Mouse (Mus musculus): Measurements from ENCODE around the gene Pcdh8. TPM values are rescaled to one million over a fixed set of nuclear protein-coding genes. Genes with fewer than 3 reads are reported as not detected.
A peak's percentile ranks its signal among the peaks of the same experiment; 100 is the strongest.

The Pcdh8 gene
- polyA plus RNA-seq (2015; fragmentation: Nextera tagmentation; extraction: Ambion mirVana), result not detected in 2 replicates

DNA sequence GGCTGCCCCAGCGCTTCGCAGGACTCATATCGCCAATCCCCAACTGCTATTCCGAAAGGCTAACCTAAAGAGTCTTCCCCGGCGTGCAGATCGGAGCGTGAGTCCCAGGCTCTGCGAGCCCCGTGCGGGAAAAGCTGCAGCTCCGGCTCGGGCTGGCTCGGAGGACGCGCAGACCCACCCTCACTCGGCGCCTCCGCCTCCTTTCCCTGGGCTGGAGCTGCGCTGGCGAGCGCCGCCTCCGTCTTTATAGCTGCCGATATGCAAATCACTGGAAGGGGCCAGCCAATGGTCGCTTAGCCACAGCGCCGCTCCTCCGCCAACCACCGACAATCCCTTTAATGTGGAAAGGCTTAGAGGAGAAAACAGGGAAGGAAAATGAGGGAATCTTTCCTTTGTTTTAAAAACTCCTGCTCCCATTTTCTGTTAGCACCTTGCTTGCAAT lies at the start of gene Pcdh8:
Pcdh8 (minus strand) TSS at position 219 of the 442 bp plus-strand sequence.
- peak within 1 kb of the TSS; percentile 56 for H3K4me2 ChIP-seq (replicated peaks; ENCODE audit: low read depth, low read length)
- peak within 1 kb of the TSS; percentile 24 for H3K4me3 ChIP-seq (ENCODE audit: low read depth, low read length)
- no peaks in the 10 kb centered on the region for H3K9me3 ChIP-seq (ENCODE audit: low read length)
- no peaks in the 10 kb centered on the region for H3K36me3 ChIP-seq (ENCODE audit: insufficient read depth, low read length)
- ATAC-seq (peak; percentile 90), DNase-seq (ENCODE audit: low spot score) (peak; percentile 89)
- peaks cover 75% of the 10 kb centered on the region for H3K27me3 ChIP-seq (replicated peaks; ENCODE audit: insufficient read depth, low read length)
- H3K27ac ChIP-seq (ENCODE audit: low read length), result no peak within 1 kb of the TSS
- TF ChIP-seq CTCF (IDR thresholded peaks at IDR 0.05), result peak; percentile 28; the same call in 1 of the 2 replicates
- TF ChIP-seq EP300 (IDR thresholded peaks at IDR 0.05), result no peak
- peaks cover 11% of the 10 kb centered on the region; the same call in 1 of the 2 replicates for H3K4me1 ChIP-seq (ENCODE audit: insufficient read depth, low read depth, low read length)
- H3K9ac ChIP-seq (replicated peaks; ENCODE audit: low read depth), result no peak within 1 kb of the TSS
- WGBS, result under 1% methylated on average over 30 of the region's 30 CpGs

- Histone ChIP-seq H3K9me3 (ENCODE audit: low read length) (no peaks in the 10 kb centered on the region; the same call in 1 of the 2 replicates), H3K27ac (ENCODE audit: low read length) (no peak overlapping the region), H3K9ac (replicated peaks; ENCODE audit: low read depth) (no peak overlapping the region), H3K4me1 (ENCODE audit: insufficient read depth, low read depth, low read length) (no peaks in the 10 kb centered on the region), H3K4me3 (ENCODE audit: low read depth, low read length) (no peak overlapping the region), H3K27me3 (replicated peaks; ENCODE audit: insufficient read depth, low read length) (no peaks in the 10 kb centered on the region), H3K36me3 (ENCODE audit: insufficient read depth, low read length) (no peaks in the 10 kb centered on the region), H3K4me2 (replicated peaks; ENCODE audit: low read depth, low read length) (no peak overlapping the region)
- 57% methylated on average over 8 of the region's 8 CpGs for WGBS
- DNase-seq (ENCODE audit: low spot score) (no peak), ATAC-seq (no peak)
- TF ChIP-seq EP300 (IDR thresholded peaks at IDR 0.05), result no peak
- TF ChIP-seq CTCF (IDR thresholded peaks at IDR 0.05), result no peak
These were observed 43.6 kb upstream of the Pcdh8 start for GRCm38 (mm10) chr14:79814709-79815108.

DNA sequence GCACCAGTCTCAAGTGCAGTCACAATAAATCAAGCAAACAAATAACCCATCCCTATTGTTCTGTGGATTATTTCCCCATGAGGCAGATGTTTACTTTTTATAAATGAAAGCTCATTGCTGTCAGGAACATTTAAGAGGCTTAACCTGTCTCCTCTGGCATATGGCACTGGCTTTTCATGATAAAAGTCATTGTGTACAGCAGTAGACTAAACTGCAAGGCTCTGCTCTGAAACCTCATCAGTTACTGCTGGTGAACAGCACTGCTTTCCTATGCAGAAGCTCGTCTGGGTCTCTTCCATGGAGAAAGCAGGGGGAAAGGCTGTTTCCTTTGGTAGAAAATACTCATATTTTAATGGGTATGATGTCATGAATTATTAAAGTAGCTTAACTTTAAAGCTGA lies 43.0 kb upstream of the Pcdh8 start:
- Histone ChIP-seq H3K27ac (ENCODE audit: low read length) (no peak overlapping the region), H3K36me3 (ENCODE audit: insufficient read depth, low read length) (no peaks in the 10 kb centered on the region), H3K4me2 (replicated peaks; ENCODE audit: low read depth, low read length) (no peak overlapping the region), H3K9ac (replicated peaks; ENCODE audit: low read depth) (no peak overlapping the region), H3K4me1 (ENCODE audit: insufficient read depth, low read depth, low read length) (no peaks in the 10 kb centered on the region), H3K4me3 (ENCODE audit: low read depth, low read length) (no peak overlapping the region), H3K9me3 (ENCODE audit: low read length) (no peaks in the 10 kb centered on the region; the same call in 1 of the 2 replicates), H3K27me3 (replicated peaks; ENCODE audit: insufficient read depth, low read length) (no peaks in the 10 kb centered on the region)
- ATAC-seq (no peak), DNase-seq (ENCODE audit: low spot score) (no peak)
- 26% methylated on average over 1 of the region's 1 CpGs for WGBS
- TF ChIP-seq CTCF (IDR thresholded peaks at IDR 0.05), result no peak
- TF ChIP-seq EP300 (IDR thresholded peaks at IDR 0.05), result no peak

- WGBS, result 74% methylated on average over 8 of the region's 8 CpGs
These were observed 22.1 kb upstream of the Pcdh8 start for GRCm38 (mm10) chr14:79793179-79793578.

DNA sequence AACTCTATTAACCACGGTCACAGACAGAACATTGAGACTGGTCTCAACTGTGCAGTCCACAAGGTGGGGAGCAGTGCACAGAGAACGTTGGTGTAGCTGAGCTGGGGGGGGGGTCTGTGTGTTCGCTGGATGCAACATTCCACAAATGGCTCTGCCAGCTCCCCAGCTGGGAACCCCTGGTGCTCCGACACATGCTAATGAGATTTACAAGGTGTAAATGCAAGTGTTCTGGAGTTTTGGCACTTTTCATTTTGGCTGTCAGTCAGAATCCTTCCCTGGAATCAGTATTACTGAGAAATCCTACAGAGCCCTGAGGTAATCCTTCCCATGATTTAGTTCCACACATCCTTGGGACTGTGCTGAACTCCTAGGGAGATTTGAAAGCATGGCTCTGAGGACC lies 18.4 kb upstream of the Pcdh8 start:
- WGBS, result 34% methylated on average over 4 of the region's 4 CpGs
- ATAC-seq, result no peak
- H3K27ac ChIP-seq (ENCODE audit: low read length), result no peak overlapping the region

More at GRCm38 (mm10) chr14:79793179-79793578, 22.1 kb upstream of the Pcdh8 start:
- TF ChIP-seq CTCF (IDR thresholded peaks at IDR 0.05) (no peak), EP300 (IDR thresholded peaks at IDR 0.05) (no peak)
- Histone ChIP-seq H3K36me3 (ENCODE audit: insufficient read depth, low read length) (no peaks in the 10 kb centered on the region), H3K9me3 (ENCODE audit: low read length) (no peaks in the 10 kb centered on the region), H3K9ac (replicated peaks; ENCODE audit: low read depth) (no peak overlapping the region), H3K4me1 (ENCODE audit: insufficient read depth, low read depth, low read length) (no peaks in the 10 kb centered on the region), H3K4me3 (ENCODE audit: low read depth, low read length) (no peak overlapping the region), H3K27me3 (replicated peaks; ENCODE audit: insufficient read depth, low read length) (no peaks in the 10 kb centered on the region), H3K27ac (ENCODE audit: low read length) (no peak overlapping the region), H3K4me2 (replicated peaks; ENCODE audit: low read depth, low read length) (no peak overlapping the region)
- DNase-seq (ENCODE audit: low spot score) (no peak), ATAC-seq (no peak)

GRCm38 (mm10) chr14:79788656-79789204 lies 17.6 kb upstream of the Pcdh8 start:
- no peak for DNase-seq (ENCODE audit: low spot score)
- TF ChIP-seq EP300 (IDR thresholded peaks at IDR 0.05) (no peak), CTCF (IDR thresholded peaks at IDR 0.05) (no peak)
- ATAC-seq, result no peak
- no peak overlapping the region for H3K9ac ChIP-seq (replicated peaks; ENCODE audit: low read depth)
- H3K36me3 ChIP-seq (ENCODE audit: insufficient read depth, low read length), result no peaks in the 10 kb centered on the region
- H3K27me3 ChIP-seq (replicated peaks; ENCODE audit: insufficient read depth, low read length), result no peaks in the 10 kb centered on the region
- H3K4me1 ChIP-seq (ENCODE audit: insufficient read depth, low read depth, low read length), result no peaks in the 10 kb centered on the region
- no peak overlapping the region for H3K4me2 ChIP-seq (replicated peaks; ENCODE audit: low read depth, low read length)
- WGBS, result 56% methylated on average over 2 of the region's 2 CpGs
- no peak overlapping the region for H3K27ac ChIP-seq (ENCODE audit: low read length)
- no peaks in the 10 kb centered on the region for H3K9me3 ChIP-seq (ENCODE audit: low read length)
- no peak overlapping the region for H3K4me3 ChIP-seq (ENCODE audit: low read depth, low read length)

More for the DNA sequence above, 18.4 kb upstream of the Pcdh8 start:
- Histone ChIP-seq H3K4me2 (replicated peaks; ENCODE audit: low read depth, low read length) (no peak overlapping the region), H3K9ac (replicated peaks; ENCODE audit: low read depth) (no peak overlapping the region), H3K4me1 (ENCODE audit: insufficient read depth, low read depth, low read length) (no peaks in the 10 kb centered on the region), H3K4me3 (ENCODE audit: low read depth, low read length) (no peak overlapping the region), H3K9me3 (ENCODE audit: low read length) (no peaks in the 10 kb centered on the region), H3K27me3 (replicated peaks; ENCODE audit: insufficient read depth, low read length) (no peaks in the 10 kb centered on the region), H3K36me3 (ENCODE audit: insufficient read depth, low read length) (no peaks in the 10 kb centered on the region)
- no peak for DNase-seq (ENCODE audit: low spot score)
- no peak for TF ChIP-seq EP300 (IDR thresholded peaks at IDR 0.05)
- no peak for TF ChIP-seq CTCF (IDR thresholded peaks at IDR 0.05)
